Mouse (Mus musculus): Measurements from ENCODE around the gene Bach2. TPM values are rescaled to one million over a fixed set of nuclear protein-coding genes. Genes with fewer than 3 reads are reported as not detected.

The Bach2 gene
- polyA plus RNA-seq, 1 experiment from 2014 or later, result 2.4 TPM

DNA sequence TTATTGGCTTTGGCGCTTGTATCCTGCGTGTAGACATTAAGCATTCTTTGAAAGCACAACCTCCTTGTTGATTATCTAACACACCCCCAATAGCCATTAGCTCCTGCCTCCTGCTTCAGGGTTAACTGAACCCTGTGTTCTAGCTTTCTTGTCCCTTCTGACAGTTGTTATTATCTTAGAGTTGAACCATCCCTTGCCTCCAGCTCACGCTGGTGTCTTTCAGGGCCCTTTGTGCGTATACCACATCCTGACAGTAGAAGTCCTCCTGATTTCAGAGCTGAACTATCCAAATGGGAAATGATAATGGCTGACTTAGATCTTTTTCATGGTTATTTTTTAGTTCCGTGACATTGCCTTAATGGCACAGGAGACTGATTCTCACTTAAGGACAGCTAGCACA is 110.8 kb downstream of the Bach2 start:
- Histone ChIP-seq H3K4me1 (ENCODE audit: control insufficient read depth, insufficient read depth, low read length) (peaks cover 4% of the 10 kb centered on the region; the same call in 1 of the 2 replicates), H3K4me2 (ENCODE audit: low read depth, low read length) (no peak overlapping the region), H3K27ac (ENCODE audit: low read length) (no peak overlapping the region), H3K36me3 (ENCODE audit: control insufficient read depth, insufficient read depth, low read length) (no peaks in the 10 kb centered on the region), H3K27me3 (replicated peaks; ENCODE audit: control insufficient read depth, insufficient read depth, low read length) (no peaks in the 10 kb centered on the region), H3K9ac (ENCODE audit: low read depth, low read length) (no peak overlapping the region), H3K4me3 (ENCODE audit: low read length) (no peak overlapping the region), H3K9me3 (ENCODE audit: control insufficient read depth, low read length) (no peaks in the 10 kb centered on the region)
- no peak for ATAC-seq
- 87% methylated on average over 5 of the region's 5 CpGs for WGBS

DNA sequence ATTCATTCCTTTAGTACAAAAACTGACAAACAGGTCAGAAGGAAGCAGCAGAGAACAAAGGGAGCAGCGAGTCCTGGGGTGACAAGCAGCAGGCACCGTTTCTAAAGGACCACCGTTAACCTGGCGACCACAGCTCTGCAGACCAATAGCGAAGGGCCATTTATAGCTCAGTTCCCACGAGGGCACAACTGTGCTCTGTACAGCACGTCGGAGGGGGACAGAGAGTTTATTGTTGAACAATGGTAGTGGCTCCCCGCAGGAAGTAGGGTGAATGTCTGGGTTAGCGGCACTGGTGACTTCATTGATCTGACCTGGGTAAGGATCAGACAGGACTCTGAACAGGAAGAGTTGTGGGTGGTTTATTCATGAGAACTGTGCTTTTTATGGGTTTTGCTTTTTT is 112.6 kb downstream of the Bach2 start:
- Histone ChIP-seq H3K4me2 (ENCODE audit: low read depth, low read length) (no peak overlapping the region), H3K9ac (ENCODE audit: low read depth, low read length) (no peak overlapping the region), H3K27me3 (replicated peaks; ENCODE audit: control insufficient read depth, insufficient read depth, low read length) (no peaks in the 10 kb centered on the region), H3K9me3 (ENCODE audit: control insufficient read depth, low read length) (no peaks in the 10 kb centered on the region), H3K27ac (ENCODE audit: low read length) (0 out of 2 replicates have a peak overlapping the region, but pooled peaks have one; percentile 23), H3K4me1 (ENCODE audit: control insufficient read depth, insufficient read depth, low read length) (peaks cover 7% of the 10 kb centered on the region), H3K4me3 (ENCODE audit: low read length) (no peak overlapping the region), H3K36me3 (ENCODE audit: control insufficient read depth, insufficient read depth, low read length) (no peaks in the 10 kb centered on the region)
- ATAC-seq, result no peak
- WGBS, result 43% methylated on average over 10 of the region's 10 CpGs

DNA sequence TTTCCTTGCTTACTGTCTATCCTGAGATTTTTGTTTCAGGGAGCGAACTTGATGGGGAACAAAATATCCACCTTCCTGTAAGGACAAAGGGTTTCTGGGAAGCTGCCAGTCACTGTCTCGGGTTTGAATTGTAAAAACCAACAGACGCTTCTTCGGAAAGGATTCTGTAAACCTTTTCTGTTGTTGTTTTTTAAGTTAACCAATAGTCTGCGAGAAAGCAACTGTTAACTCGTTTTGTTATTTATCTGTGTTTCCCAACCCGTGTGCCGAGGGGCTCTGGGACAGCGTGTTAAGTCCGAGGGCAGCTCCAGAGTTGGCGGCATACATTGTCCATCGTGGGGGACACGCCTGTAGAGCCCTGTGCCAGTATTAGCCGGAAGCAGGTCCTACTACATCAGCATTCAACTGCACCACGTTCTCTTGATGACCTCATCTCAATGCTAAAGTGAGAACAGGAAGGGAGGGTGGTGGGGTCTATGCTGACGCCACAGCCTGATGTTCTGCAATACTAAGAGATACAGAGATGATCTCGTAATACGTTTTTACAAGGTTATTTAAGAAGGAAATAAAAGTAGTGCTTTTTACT is 113.2 kb downstream of the Bach2 start:
- ATAC-seq, result peak; percentile 63
- H3K4me2 ChIP-seq (ENCODE audit: low read depth, low read length), result no peak overlapping the region

DNA sequence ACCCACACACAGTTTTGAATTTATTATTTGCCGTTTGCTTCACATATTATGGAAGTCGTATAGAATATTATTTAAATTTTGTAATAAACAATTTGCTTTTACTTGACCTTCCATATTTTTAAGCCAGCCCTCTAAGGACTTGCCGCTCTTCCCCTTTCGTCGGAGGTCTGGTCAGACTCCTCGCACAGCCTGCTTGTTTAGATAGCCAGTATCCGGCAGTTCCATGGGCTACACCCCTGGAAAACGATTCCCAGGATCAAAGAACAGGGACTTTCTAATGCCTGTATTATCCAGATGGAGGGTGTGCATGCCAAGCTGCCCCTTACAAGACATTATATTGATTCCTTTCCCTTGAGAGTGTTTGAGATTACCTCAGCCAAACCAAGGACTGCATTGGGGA is 113.8 kb downstream of the Bach2 start:
- no peak overlapping the region for H3K4me2 ChIP-seq (ENCODE audit: low read depth, low read length)
- H3K4me3 ChIP-seq (ENCODE audit: low read length), result no peak overlapping the region
- no peak for ATAC-seq
- no peaks in the 10 kb centered on the region for H3K9me3 ChIP-seq (ENCODE audit: control insufficient read depth, low read length)
- no peaks in the 10 kb centered on the region for H3K27me3 ChIP-seq (replicated peaks; ENCODE audit: control insufficient read depth, insufficient read depth, low read length)
- no peaks in the 10 kb centered on the region for H3K36me3 ChIP-seq (ENCODE audit: control insufficient read depth, insufficient read depth, low read length)
- H3K27ac ChIP-seq (ENCODE audit: low read length), result 0 out of 2 replicates have a peak overlapping the region, but pooled peaks have one; percentile 39
- no peak overlapping the region for H3K9ac ChIP-seq (ENCODE audit: low read depth, low read length)
- H3K4me1 ChIP-seq (ENCODE audit: control insufficient read depth, insufficient read depth, low read length), result peaks cover 9% of the 10 kb centered on the region
- WGBS, result 35% methylated on average over 8 of the region's 8 CpGs

More for the DNA sequence above, 113.2 kb downstream of the Bach2 start:
- WGBS, result 58% methylated on average over 18 of the region's 18 CpGs
- no peaks in the 10 kb centered on the region for H3K36me3 ChIP-seq (ENCODE audit: control insufficient read depth, insufficient read depth, low read length)
- H3K4me1 ChIP-seq (ENCODE audit: control insufficient read depth, insufficient read depth, low read length), result peaks cover 9% of the 10 kb centered on the region
- H3K27ac ChIP-seq (ENCODE audit: low read length), result 0 out of 2 replicates have a peak overlapping the region, but pooled peaks have one; percentile 23
- no peak overlapping the region for H3K9ac ChIP-seq (ENCODE audit: low read depth, low read length)
- no peaks in the 10 kb centered on the region for H3K27me3 ChIP-seq (replicated peaks; ENCODE audit: control insufficient read depth, insufficient read depth, low read length)
- no peak overlapping the region for H3K4me3 ChIP-seq (ENCODE audit: low read length)
- no peaks in the 10 kb centered on the region for H3K9me3 ChIP-seq (ENCODE audit: control insufficient read depth, low read length)

DNA sequence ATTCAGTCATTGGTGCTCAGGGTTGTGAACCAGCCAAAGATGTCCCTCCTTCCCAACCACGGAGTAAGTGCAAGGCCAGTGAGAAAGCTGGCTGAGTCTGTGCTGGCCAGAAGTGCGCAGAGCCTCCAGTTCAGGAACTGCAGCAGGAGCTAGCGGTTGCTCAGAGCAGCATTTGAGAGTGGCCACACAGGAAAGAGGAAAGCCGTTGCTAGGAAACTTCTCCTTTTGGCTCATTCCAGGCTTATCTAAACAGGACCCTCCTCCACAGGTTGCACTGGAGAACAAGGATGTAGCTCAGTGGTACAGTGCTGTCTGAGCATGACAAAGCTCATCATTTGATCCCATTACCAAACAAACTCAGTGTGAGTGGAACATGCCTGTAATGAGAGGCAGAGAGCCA is 114.2 kb downstream of the Bach2 start:
- Histone ChIP-seq H3K4me3 (ENCODE audit: low read length) (no peak overlapping the region), H3K27ac (ENCODE audit: low read length) (0 out of 2 replicates have a peak overlapping the region, but pooled peaks have one; percentile 39), H3K27me3 (replicated peaks; ENCODE audit: control insufficient read depth, insufficient read depth, low read length) (no peaks in the 10 kb centered on the region), H3K36me3 (ENCODE audit: control insufficient read depth, insufficient read depth, low read length) (no peaks in the 10 kb centered on the region), H3K9ac (ENCODE audit: low read depth, low read length) (no peak overlapping the region), H3K9me3 (ENCODE audit: control insufficient read depth, low read length) (no peaks in the 10 kb centered on the region), H3K4me1 (ENCODE audit: control insufficient read depth, insufficient read depth, low read length) (peaks cover 9% of the 10 kb centered on the region), H3K4me2 (ENCODE audit: low read depth, low read length) (no peak overlapping the region)
- 20% methylated on average over 4 of the region's 4 CpGs for WGBS
- ATAC-seq, result peak; percentile 72

DNA sequence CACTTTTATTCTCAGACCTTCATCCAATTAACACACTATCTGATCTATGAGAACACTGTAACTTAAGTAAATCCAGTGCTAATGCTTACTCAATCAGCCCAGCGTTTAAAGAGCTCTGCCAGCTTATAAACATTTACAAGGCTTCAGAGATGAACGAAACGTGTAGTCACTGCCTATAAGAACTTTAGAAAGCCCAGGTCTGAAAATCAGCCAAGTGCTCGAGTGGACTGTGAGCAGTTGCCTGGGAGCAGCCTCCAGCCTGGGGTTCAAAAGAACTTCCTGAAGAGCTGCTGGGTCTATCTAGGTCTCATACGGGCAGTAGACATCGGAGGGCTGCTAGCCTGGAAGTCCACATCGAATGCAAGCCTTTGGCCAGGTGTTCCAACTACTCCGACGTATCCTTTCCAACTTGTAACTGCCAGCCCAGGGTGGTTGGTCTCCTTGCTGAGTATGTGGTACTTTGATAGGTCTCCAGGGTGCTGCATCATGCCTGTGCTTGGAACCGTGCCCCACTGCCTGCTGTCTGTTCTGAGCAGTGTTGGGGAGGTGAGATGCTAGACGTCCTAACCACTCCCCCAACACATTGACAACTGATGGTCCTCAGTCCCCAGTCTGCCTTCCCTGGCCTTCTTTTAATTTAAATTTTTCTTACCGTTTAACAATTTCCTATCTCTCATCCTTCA is 117.5 kb downstream of the Bach2 start:
- ATAC-seq, result no peak
- Histone ChIP-seq H3K4me3 (ENCODE audit: low read length) (no peak overlapping the region), H3K4me1 (ENCODE audit: control insufficient read depth, insufficient read depth, low read length) (peaks cover 11% of the 10 kb centered on the region), H3K36me3 (ENCODE audit: control insufficient read depth, insufficient read depth, low read length) (no peaks in the 10 kb centered on the region), H3K9ac (ENCODE audit: low read depth, low read length) (no peak overlapping the region), H3K9me3 (ENCODE audit: control insufficient read depth, low read length) (no peaks in the 10 kb centered on the region), H3K27me3 (replicated peaks; ENCODE audit: control insufficient read depth, insufficient read depth, low read length) (no peaks in the 10 kb centered on the region), H3K27ac (ENCODE audit: low read length) (0 out of 2 replicates have a peak overlapping the region, but pooled peaks have one; percentile 18), H3K4me2 (ENCODE audit: low read depth, low read length) (no peak overlapping the region)
- WGBS, result 50% methylated on average over 12 of the region's 12 CpGs

DNA sequence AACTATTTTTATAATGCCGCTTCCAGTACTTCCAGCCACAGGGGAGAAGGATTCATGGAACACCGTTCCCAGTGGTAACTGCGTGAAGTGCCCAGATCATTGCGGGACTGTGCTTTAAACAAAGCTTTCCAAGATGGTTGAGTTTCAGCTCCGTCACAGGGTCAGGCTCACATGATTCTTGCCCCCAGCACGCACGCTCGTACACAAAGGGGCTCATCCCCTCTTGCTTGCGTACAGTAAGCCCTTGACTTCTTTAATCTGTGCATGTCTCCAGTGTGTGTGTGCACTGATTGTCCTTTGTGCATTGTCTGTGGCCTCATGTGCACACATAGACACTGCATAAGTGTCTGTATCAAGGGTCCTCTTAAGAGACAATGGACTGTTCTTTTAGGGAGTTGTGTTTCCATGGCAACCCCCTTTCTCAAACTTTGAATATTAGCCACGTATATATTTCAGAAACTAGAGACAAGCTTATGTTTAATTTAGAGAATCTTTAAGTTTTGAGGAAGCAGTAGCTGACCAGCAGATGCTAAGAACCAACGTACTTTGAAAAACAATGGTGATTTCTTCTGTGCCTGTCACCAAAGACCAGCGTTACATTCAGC is 119.5 kb downstream of the Bach2 start:
- WGBS, result 67% methylated on average over 12 of the region's 12 CpGs

DNA sequence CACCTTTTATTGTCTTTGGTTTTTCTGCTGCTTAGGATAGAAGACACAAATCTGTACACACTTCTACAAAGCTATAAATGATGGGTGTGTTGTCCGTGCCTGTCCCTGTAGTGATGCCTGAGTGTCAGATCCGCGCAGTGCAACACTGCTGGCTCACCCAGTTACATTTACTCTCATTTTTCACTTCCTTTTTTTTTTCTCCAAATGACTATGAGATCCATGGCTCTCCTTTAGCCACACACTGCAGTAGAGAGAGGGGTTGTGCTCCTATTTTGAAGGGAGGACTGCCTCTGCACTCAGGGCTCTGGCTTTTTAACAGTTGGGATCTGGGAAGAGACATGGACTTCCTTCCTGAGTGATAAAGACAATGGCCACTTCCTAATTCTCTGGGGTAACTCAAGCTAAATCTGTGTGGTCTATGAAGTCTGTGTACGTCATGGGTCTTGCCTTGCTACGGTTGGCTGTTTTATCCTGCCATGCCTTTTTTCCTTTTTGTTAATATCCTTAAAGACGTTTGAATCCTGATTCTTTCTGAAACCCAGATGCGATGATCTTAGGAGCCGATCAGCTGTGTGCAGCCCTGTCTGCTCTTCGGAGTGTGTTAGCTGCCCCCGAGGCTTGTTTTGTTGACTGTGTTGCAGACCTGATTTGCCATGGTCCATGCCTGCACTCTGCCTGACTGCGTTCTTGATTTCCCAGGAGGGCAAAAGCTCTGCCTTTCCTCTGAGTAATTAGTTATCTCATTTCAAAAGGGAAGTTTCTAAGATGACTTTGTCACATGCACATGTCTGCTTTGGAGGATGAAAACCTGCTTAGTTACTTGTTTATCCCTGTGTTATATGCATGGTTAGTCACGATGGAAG is 120.2 kb downstream of the Bach2 start:
- H3K27ac ChIP-seq (ENCODE audit: low read length), result peak overlapping the region; percentile 50; the same call in 1 of the 2 replicates
- peaks cover 7% of the 10 kb centered on the region for H3K4me1 ChIP-seq (ENCODE audit: control insufficient read depth, insufficient read depth, low read length)
- H3K4me2 ChIP-seq (ENCODE audit: low read depth, low read length), result no peak overlapping the region
- H3K36me3 ChIP-seq (ENCODE audit: control insufficient read depth, insufficient read depth, low read length), result no peaks in the 10 kb centered on the region
- ATAC-seq, result peak; percentile 33; the same call in 1 of the 2 replicates
- no peaks in the 10 kb centered on the region for H3K27me3 ChIP-seq (replicated peaks; ENCODE audit: control insufficient read depth, insufficient read depth, low read length)
- H3K9ac ChIP-seq (ENCODE audit: low read depth, low read length), result no peak overlapping the region
- WGBS, result 63% methylated on average over 12 of the region's 12 CpGs
- H3K4me3 ChIP-seq (ENCODE audit: low read length), result no peak overlapping the region
- H3K9me3 ChIP-seq (ENCODE audit: control insufficient read depth, low read length), result no peaks in the 10 kb centered on the region

More for the DNA sequence above, 119.5 kb downstream of the Bach2 start:
- Histone ChIP-seq H3K27me3 (replicated peaks; ENCODE audit: control insufficient read depth, insufficient read depth, low read length) (no peaks in the 10 kb centered on the region), H3K9ac (ENCODE audit: low read depth, low read length) (no peak overlapping the region), H3K27ac (ENCODE audit: low read length) (0 out of 2 replicates have a peak overlapping the region, but pooled peaks have one; percentile 19), H3K9me3 (ENCODE audit: control insufficient read depth, low read length) (no peaks in the 10 kb centered on the region), H3K4me3 (ENCODE audit: low read length) (no peak overlapping the region), H3K36me3 (ENCODE audit: control insufficient read depth, insufficient read depth, low read length) (no peaks in the 10 kb centered on the region), H3K4me2 (ENCODE audit: low read depth, low read length) (no peak overlapping the region), H3K4me1 (ENCODE audit: control insufficient read depth, insufficient read depth, low read length) (peaks cover 7% of the 10 kb centered on the region)
- no peak for ATAC-seq

DNA sequence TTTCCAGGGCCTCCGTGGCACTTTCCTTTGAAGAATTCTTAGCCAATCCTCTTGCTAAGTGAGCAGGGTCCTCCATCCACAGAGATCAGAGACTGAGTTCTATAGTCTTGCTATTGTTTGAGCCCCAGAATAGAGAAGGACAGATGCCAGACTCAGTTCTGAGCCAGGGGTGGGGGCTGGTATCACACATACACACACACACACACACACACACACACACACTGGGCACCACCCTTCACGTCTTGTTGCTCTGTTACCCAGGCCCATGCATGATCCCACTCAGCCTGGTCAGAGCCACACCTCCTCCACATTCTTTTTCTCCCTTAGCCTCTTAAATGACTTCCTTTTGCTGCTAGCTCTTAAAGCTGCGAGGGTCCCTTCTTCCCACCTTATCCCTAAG is 121.0 kb downstream of the Bach2 start:
- Histone ChIP-seq H3K9me3 (ENCODE audit: control insufficient read depth, low read length) (no peaks in the 10 kb centered on the region), H3K36me3 (ENCODE audit: control insufficient read depth, insufficient read depth, low read length) (no peaks in the 10 kb centered on the region), H3K9ac (ENCODE audit: low read depth, low read length) (no peak overlapping the region), H3K4me2 (ENCODE audit: low read depth, low read length) (no peak overlapping the region), H3K27ac (ENCODE audit: low read length) (0 out of 2 replicates have a peak overlapping the region, but pooled peaks have one; percentile 50), H3K4me3 (ENCODE audit: low read length) (no peak overlapping the region), H3K27me3 (replicated peaks; ENCODE audit: control insufficient read depth, insufficient read depth, low read length) (no peaks in the 10 kb centered on the region), H3K4me1 (ENCODE audit: control insufficient read depth, insufficient read depth, low read length) (peaks cover 7% of the 10 kb centered on the region)
- no peak for ATAC-seq
- 64% methylated on average over 3 of the region's 3 CpGs for WGBS
